Mouse (Mus musculus): ENCODE data around the gene Il2. TPM values are rescaled to one million over a fixed set of nuclear protein-coding genes. Genes with fewer than 3 reads are reported as not detected.
A peak's percentile ranks its signal among the peaks of the same experiment; 100 is the strongest.

Gene Il2
- total and polyA plus RNA-seq, 2 experiments from 2014 or later: 0.75 TPM; not detected in 1

DNA sequence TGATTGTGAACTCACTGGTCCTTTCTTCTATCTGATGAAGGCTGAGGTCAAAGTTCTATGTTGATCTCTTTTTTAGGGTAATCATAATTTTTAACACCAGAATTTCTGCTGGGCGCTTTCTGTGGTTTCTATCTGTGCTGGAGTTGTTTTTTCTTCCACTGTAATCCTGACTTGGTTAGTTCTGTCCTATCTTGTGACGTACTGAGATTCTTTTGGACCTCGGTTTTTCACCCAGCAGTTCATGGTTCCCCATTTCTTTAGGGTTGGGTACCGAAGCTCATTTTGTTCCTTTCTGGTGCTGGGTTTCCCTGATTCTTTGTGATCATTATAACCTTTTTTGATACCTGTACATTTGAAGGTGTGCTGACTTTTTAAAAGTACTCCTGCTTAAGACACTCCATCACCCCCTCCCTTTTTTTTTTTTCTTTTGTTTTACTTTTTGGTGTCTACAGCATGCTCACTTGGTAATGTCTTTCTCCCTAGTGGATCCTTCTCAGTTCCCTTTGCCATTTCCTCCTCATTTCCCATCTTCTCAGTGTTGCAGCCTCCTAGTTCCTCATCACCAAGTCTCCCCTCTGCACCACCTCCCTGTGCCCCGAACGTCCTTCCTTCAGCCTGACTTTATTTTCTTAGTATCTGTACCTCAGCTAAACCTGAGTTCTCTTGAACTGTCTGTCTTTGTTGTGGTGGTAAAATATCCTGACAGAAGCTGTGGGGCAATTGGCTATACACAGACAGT is 14.6 kb upstream of the Il2 start:
- no peak for ATAC-seq
- H3K9me3 ChIP-seq (ENCODE audit: low read length): no peaks in the 10 kb centered on the region
- 92% methylated on average over 6 of the region's 6 CpGs for WGBS

GRCm38 (mm10) chr3:37139192-37139591 is 13.4 kb upstream of the Il2 start:
- no peak overlapping the region for H3K4me2 ChIP-seq (ENCODE audit: low read depth, low read length)
- no peak for ATAC-seq
- H3K27me3 ChIP-seq (ENCODE audit: insufficient read depth, low read length): no peaks in the 10 kb centered on the region
- H3K4me3 ChIP-seq (ENCODE audit: low read length): no peak overlapping the region
- no peak for DNase-seq (ENCODE audit: low spot score)
- no peak overlapping the region for H3K27ac ChIP-seq
- TF ChIP-seq CTCF (IDR thresholded peaks at IDR 0.05; ENCODE audit: low read depth): no peak
- WGBS: 75% methylated on average over 3 of the region's 3 CpGs
- H3K9ac ChIP-seq (replicated peaks; ENCODE audit: low read length): no peak overlapping the region
- no peaks in the 10 kb centered on the region for H3K4me1 ChIP-seq (ENCODE audit: insufficient read depth, low read length)
- H3K36me3 ChIP-seq (ENCODE audit: insufficient read depth, low read length): no peaks in the 10 kb centered on the region
- no peaks in the 10 kb centered on the region for H3K9me3 ChIP-seq (ENCODE audit: low read length)

More for the DNA sequence above, 14.6 kb upstream of the Il2 start:
- Histone ChIP-seq H3K27ac (no peak overlapping the region), H3K4me2 (ENCODE audit: low read depth, low read length) (no peak overlapping the region), H3K4me1 (ENCODE audit: insufficient read depth, low read length) (no peaks in the 10 kb centered on the region), H3K4me3 (ENCODE audit: low read length) (no peak overlapping the region), H3K9ac (replicated peaks; ENCODE audit: low read length) (no peak overlapping the region), H3K27me3 (ENCODE audit: insufficient read depth, low read length) (no peaks in the 10 kb centered on the region), H3K36me3 (ENCODE audit: insufficient read depth, low read length) (no peaks in the 10 kb centered on the region)
- TF ChIP-seq CTCF (IDR thresholded peaks at IDR 0.05; ENCODE audit: low read depth): no peak
- no peak for DNase-seq (ENCODE audit: low spot score)

GRCm38 (mm10) chr3:37137231-37137630 is 11.5 kb upstream of the Il2 start:
- H3K9ac ChIP-seq (replicated peaks; ENCODE audit: low read length): no peak overlapping the region
- no peak overlapping the region for H3K4me2 ChIP-seq (ENCODE audit: low read depth, low read length)
- WGBS: 82% methylated on average over 4 of the region's 4 CpGs
- ATAC-seq (no peak), DNase-seq (ENCODE audit: low spot score) (no peak)
- H3K27me3 ChIP-seq (ENCODE audit: insufficient read depth, low read length): no peaks in the 10 kb centered on the region
- H3K9me3 ChIP-seq (ENCODE audit: low read length): no peaks in the 10 kb centered on the region
- H3K27ac ChIP-seq: no peak overlapping the region
- H3K4me1 ChIP-seq (ENCODE audit: insufficient read depth, low read length): no peaks in the 10 kb centered on the region
- H3K4me3 ChIP-seq (ENCODE audit: low read length): no peak overlapping the region
- TF ChIP-seq CTCF (IDR thresholded peaks at IDR 0.05; ENCODE audit: low read depth): no peak
- H3K36me3 ChIP-seq (ENCODE audit: insufficient read depth, low read length): no peaks in the 10 kb centered on the region

DNA sequence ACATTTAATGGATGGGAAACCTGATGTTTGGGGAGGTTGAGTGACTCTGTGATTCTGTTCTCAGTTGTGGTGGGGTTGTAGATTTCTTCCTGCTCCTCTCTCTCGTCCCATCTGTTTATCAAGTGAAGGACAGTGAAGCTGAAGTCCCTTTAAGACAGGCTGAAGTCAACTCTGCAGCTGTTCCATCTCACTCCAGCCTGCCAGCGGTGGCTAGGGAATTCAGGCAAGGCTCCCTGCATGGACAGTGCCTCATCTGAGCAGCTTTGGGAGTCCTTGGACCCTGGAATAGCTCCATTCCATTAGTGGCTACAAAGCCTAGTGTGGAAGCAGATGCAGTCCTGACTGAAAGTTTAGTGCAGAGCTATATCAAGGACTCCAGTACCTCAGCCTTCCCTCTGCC is 3.3 kb upstream of the Il2 start:
- no peak for DNase-seq (ENCODE audit: low spot score)
- Histone ChIP-seq H3K4me1 (ENCODE audit: insufficient read depth, low read length) (no peaks in the 10 kb centered on the region), H3K36me3 (ENCODE audit: insufficient read depth, low read length) (no peaks in the 10 kb centered on the region), H3K4me3 (ENCODE audit: low read length) (no peak overlapping the region), H3K9me3 (ENCODE audit: low read length) (no peaks in the 10 kb centered on the region), H3K4me2 (ENCODE audit: low read depth, low read length) (no peak overlapping the region), H3K27me3 (ENCODE audit: insufficient read depth, low read length) (no peaks in the 10 kb centered on the region), H3K9ac (replicated peaks; ENCODE audit: low read length) (no peak overlapping the region), H3K27ac (no peak overlapping the region)
- no peak for TF ChIP-seq CTCF (IDR thresholded peaks at IDR 0.05; ENCODE audit: low read depth)
- WGBS: 71% methylated on average over 2 of the region's 2 CpGs
- ATAC-seq: no peak

GRCm38 (mm10) chr3:37128269-37128668 is 2.5 kb upstream of the Il2 start:
- Histone ChIP-seq H3K9ac (replicated peaks; ENCODE audit: low read length) (no peak overlapping the region), H3K27ac (no peak overlapping the region), H3K36me3 (ENCODE audit: insufficient read depth, low read length) (no peaks in the 10 kb centered on the region), H3K4me1 (ENCODE audit: insufficient read depth, low read length) (no peaks in the 10 kb centered on the region), H3K27me3 (ENCODE audit: insufficient read depth, low read length) (no peaks in the 10 kb centered on the region), H3K4me3 (ENCODE audit: low read length) (no peak overlapping the region), H3K9me3 (ENCODE audit: low read length) (no peaks in the 10 kb centered on the region), H3K4me2 (ENCODE audit: low read depth, low read length) (no peak overlapping the region)
- 54% methylated on average over 4 of the region's 4 CpGs for WGBS
- DNase-seq (ENCODE audit: low spot score) (peak; percentile 2), ATAC-seq (no peak)
- no peak for TF ChIP-seq CTCF (IDR thresholded peaks at IDR 0.05; ENCODE audit: low read depth)

- H3K27ac ChIP-seq: no peak overlapping the region
- no peak for TF ChIP-seq CTCF (IDR thresholded peaks at IDR 0.05; ENCODE audit: low read depth)
- H3K4me3 ChIP-seq (ENCODE audit: low read length): no peak overlapping the region
- no peak overlapping the region for H3K9ac ChIP-seq (replicated peaks; ENCODE audit: low read length)
- no peaks in the 10 kb centered on the region for H3K27me3 ChIP-seq (ENCODE audit: insufficient read depth, low read length)
- WGBS: 91% methylated on average over 4 of the region's 4 CpGs
- H3K4me1 ChIP-seq (ENCODE audit: insufficient read depth, low read length): no peaks in the 10 kb centered on the region
- ATAC-seq (no peak), DNase-seq (ENCODE audit: low spot score) (no peak)
- no peaks in the 10 kb centered on the region for H3K36me3 ChIP-seq (ENCODE audit: insufficient read depth, low read length)
- H3K9me3 ChIP-seq (ENCODE audit: low read length): no peaks in the 10 kb centered on the region
- no peak overlapping the region for H3K4me2 ChIP-seq (ENCODE audit: low read depth, low read length)
Measured at GRCm38 (mm10) chr3:37126162-37126561, 403 bp upstream of the Il2 start.

- no peak for TF ChIP-seq CTCF (IDR thresholded peaks at IDR 0.05; ENCODE audit: low read depth)
- no peak overlapping the region for H3K9ac ChIP-seq (replicated peaks; ENCODE audit: low read length)
- no peaks in the 10 kb centered on the region for H3K4me1 ChIP-seq (ENCODE audit: insufficient read depth, low read length)
- no peaks in the 10 kb centered on the region for H3K36me3 ChIP-seq (ENCODE audit: insufficient read depth, low read length)
- no peak for ATAC-seq
- H3K27me3 ChIP-seq (ENCODE audit: insufficient read depth, low read length): no peaks in the 10 kb centered on the region
- no peaks in the 10 kb centered on the region for H3K9me3 ChIP-seq (ENCODE audit: low read length)
- no peak overlapping the region for H3K4me3 ChIP-seq (ENCODE audit: low read length)
- H3K4me2 ChIP-seq (ENCODE audit: low read depth, low read length): no peak overlapping the region
- no peak for DNase-seq (ENCODE audit: low spot score)
- no peak overlapping the region for H3K27ac ChIP-seq
Measured at GRCm38 (mm10) chr3:37090721-37091120, 35.0 kb downstream of the Il2 start.

All from hindbrain, postnatal 0 days (tissue).